Mouse (Mus musculus) heart, adult 18-20 months (tissue): Measurements from ENCODE around the gene Snrpe. TPM values are rescaled to one million over a fixed set of nuclear protein-coding genes. Genes with fewer than 3 reads are reported as not detected.

Source experiments
- DNase-seq, 2 experiments: peaks; one replicate each; pipeline ENCODE4 v3.0.0; 2021 to 2022; ENCODE audit warnings: mixed read lengths in 1 of 2
- long read RNA-seq, 2 experiments: library from polyadenylated mRNA; stranded (forward); transcript quantifications; one replicate each; pipeline ENCODE4 v2.0.0; 2021
- total RNA-seq, 2 experiments: library from RNA; stranded (reverse); gene quantifications; 2 replicates each; pipeline ENCODE4 v1.2.3; 2021

Snrpe gene
- 10 to 100 TPM; 76.3 to 78.8 TPM for total RNA-seq
- long read RNA-seq, experiment 1, transcript Snrpe-204 (5 exons, 503 nt), result major isoform, 61 of 66 reads
- long read RNA-seq, experiment 1, partial matches to known transcripts, result 1 of 66 reads
- long read RNA-seq, experiment 1, other reads (novel, unspliced or antisense), result 0 of 66 reads
- long read RNA-seq, experiment 2, transcript Snrpe-204 (5 exons, 503 nt), result major isoform, 76 of 81 reads
- long read RNA-seq, experiment 2, partial matches to known transcripts, result 3 of 81 reads
- long read RNA-seq, experiment 2, other reads (novel, unspliced or antisense), result 1 of 81 reads

GRCm38 (mm10) chr1:133609771-133610502 lies at the start of gene Snrpe:
Gene Snrpe (minus strand): TSS chr1:133610291.
- DNase-seq, result peak; percentile 96 to 97

- DNase-seq, result peak in 1 of 2 experiments; percentile 30
These were observed 48.8 kb upstream of the Snrpe start for GRCm38 (mm10) chr1:133658878-133659277.

GRCm38 (mm10) chr1:133656811-133657210 lies 46.7 kb upstream of the Snrpe start:
- no peak for DNase-seq

- DNase-seq, result no peak
These were observed 42.9 kb upstream of the Snrpe start for GRCm38 (mm10) chr1:133653033-133653432.

- no peak for DNase-seq
These were observed 40.4 kb upstream of the Snrpe start for GRCm38 (mm10) chr1:133650288-133651055.

- no peak for DNase-seq
These were observed 35.6 kb upstream of the Snrpe start for GRCm38 (mm10) chr1:133645652-133646051.

- DNase-seq, result no peak
These were observed 31.1 kb upstream of the Snrpe start for GRCm38 (mm10) chr1:133641163-133641562.

- no peak for DNase-seq
These were observed 28.4 kb upstream of the Snrpe start for GRCm38 (mm10) chr1:133638517-133638916.

- DNase-seq, result no peak
These were observed 22.1 kb upstream of the Snrpe start for GRCm38 (mm10) chr1:133632168-133632567.

- no peak for DNase-seq
These were observed 15.0 kb upstream of the Snrpe start for GRCm38 (mm10) chr1:133625052-133625451.

GRCm38 (mm10) chr1:133618311-133618710 lies 8.2 kb upstream of the Snrpe start:
- no peak for DNase-seq

- no peak for DNase-seq
These were observed 7.8 kb upstream of the Snrpe start for GRCm38 (mm10) chr1:133617908-133618307.

- DNase-seq, result no peak
These were observed 3.7 kb upstream of the Snrpe start for GRCm38 (mm10) chr1:133613817-133614216.

- DNase-seq, result no peak
These were observed 1.3 kb upstream of the Snrpe start for GRCm38 (mm10) chr1:133611436-133611835.

GRCm38 (mm10) chr1:133610601-133611000 lies 510 bp upstream of the Snrpe start:
- no peak for DNase-seq

GRCm38 (mm10) chr1:133603174-133603573 lies 6.9 kb downstream of the Snrpe start:
- no peak for DNase-seq

GRCm38 (mm10) chr1:133596298-133597007 lies 13.6 kb downstream of the Snrpe start:
- no peak for DNase-seq

- DNase-seq, result no peak
These were observed 24.0 kb downstream of the Snrpe start for GRCm38 (mm10) chr1:133585995-133586537.

- no peak for DNase-seq
These were observed 38.8 kb downstream of the Snrpe start for GRCm38 (mm10) chr1:133571293-133571692.
